Mouse (Mus musculus) cerebellum, postnatal 4 days (tissue): ENCODE measurements around the gene Pkmyt1.
A peak's percentile ranks its signal among the peaks of the same experiment; 100 is the strongest.

Experiments
- DNase-seq, 2 experiments: peaks; one replicate each; pipeline ENCODE4 v3.0.0; 2022; ENCODE audit warnings: low spot score in 2 of 2, mixed read lengths in 1 of 2

The Pkmyt1 gene

GRCm38 (mm10) chr17:23725999-23726757 is at the start of gene Pkmyt1:
Gene Pkmyt1 (plus strand): TSS chr17:23726336.
- DNase-seq, result peak; percentile 89 to 95

GRCm38 (mm10) chr17:23676473-23677031 is 49.6 kb upstream of the Pkmyt1 start:
- no peak for DNase-seq

GRCm38 (mm10) chr17:23677236-23677679 is 48.9 kb upstream of the Pkmyt1 start, which contains the start of gene Tnfrsf12a:
Gene Tnfrsf12a (minus strand): TSS chr17:23677468.
- DNase-seq, result peak in 1 of 2 experiments; percentile 71

GRCm38 (mm10) chr17:23679127-23679835 is 46.9 kb upstream of the Pkmyt1 start, which contains the start of gene Cldn6:
Gene Cldn6 (plus strand): TSS chr17:23679249.
- DNase-seq, result no peak

- DNase-seq, result no peak
Measured at GRCm38 (mm10) chr17:23680336-23680735, 45.8 kb upstream of the Pkmyt1 start.

- DNase-seq, result no peak
Measured at GRCm38 (mm10) chr17:23681086-23681485, 45.0 kb upstream of the Pkmyt1 start.

DNA sequence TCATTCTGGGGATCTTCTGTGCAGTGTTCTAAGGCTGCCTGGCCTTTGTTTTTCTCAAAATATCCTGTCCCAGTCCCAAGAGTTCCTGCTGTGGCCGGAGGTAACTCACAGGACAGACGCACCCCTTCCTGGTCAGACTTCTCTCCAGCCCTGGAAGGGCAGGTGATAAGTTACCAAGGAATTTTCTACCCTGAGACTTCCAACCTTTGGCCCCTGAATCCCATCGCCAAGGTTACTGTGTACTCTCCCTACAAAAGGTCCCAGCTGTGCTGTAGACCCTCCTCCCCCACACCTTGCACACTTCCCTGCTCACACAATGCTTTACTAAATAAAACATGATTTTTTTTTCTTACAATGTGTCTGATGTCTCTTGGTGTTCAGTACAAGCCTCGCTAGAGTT is 44.0 kb upstream of the Pkmyt1 start:
- DNase-seq, result no peak

GRCm38 (mm10) chr17:23682530-23682929 is 43.6 kb upstream of the Pkmyt1 start:
- no peak for DNase-seq

DNA sequence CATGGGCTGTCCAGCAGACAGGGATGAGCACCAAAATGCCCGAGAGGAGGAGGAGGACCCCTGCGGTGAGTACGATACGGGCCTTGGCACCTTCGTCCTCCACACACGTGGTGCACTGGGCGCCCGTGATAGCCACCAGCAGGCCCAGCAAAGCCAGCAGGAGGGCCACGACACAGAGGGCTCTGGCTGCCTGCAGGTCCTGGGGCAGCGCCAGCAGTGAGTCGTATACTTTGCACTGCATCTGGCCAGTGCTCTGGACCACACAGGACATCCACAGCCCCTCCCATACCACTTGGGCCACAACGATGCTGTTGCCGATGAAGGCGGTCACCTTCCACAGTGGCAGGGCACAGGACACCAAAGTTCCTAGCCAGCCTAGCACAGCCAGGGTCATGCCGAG is 42.9 kb upstream of the Pkmyt1 start:
- no peak for DNase-seq

DNA sequence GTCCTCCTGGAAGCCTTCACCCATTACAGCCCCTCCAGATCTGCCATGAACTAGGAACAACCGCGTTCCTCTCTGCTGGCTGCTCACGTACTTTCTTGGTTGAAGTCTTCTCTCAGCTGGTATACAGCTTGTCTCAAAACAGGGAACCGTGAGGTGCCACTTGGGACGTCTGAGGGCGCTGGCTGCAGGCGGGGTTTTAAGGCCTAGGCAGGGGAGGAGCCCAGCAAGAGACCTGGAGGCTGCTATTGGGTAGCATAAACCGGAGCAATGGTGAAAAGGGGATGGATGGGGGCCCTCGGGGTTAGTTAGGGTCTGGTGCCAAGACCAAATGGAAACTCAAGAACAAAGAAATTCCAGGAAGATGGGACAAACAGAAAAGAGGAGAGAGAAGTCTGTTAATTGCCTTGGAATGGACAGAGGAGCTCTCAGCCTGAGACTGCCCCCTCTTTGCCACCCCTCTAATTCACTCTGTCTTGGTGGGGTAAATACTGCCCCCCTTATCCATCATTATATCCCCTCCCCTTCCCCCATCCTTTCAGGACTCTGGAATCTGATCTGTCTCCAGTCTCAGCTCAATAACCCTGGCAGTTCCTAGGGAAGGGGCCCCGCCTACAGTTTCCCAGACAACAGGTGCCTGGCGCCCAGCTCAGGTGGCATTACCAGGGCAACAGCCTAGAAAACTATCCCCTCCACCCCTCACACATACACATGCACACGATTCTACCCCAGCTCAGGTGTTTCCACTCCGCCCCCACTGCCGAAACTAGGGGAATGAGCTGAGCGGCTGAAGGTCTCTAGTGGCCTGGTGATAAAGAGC is 42.1 kb upstream of the Pkmyt1 start, which contains the start of gene Cldn9:
Gene Cldn9 (minus strand): TSS at position 171 of the 817 bp plus-strand sequence.
- DNase-seq, result no peak

DNA sequence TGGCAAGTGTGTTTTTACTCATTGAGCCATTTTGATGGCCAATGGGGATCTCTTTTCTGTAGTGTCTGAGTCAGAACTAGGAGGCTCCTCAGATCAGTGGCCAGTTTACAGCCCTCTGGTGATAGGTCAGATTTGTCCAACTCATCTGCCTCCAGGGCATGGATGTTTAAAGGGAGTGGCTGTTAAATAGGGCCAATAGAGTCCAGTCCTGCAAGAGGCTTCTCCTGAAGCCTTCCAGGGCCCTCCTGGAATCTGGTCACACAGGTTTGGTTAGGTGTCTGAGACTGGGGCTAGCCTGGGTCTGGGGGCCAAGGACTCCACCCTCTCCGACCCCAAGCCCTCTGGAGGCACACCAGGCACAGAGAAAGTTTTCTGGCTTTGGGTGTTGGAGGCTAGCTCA is 31.6 kb upstream of the Pkmyt1 start:
- no peak for DNase-seq

DNA sequence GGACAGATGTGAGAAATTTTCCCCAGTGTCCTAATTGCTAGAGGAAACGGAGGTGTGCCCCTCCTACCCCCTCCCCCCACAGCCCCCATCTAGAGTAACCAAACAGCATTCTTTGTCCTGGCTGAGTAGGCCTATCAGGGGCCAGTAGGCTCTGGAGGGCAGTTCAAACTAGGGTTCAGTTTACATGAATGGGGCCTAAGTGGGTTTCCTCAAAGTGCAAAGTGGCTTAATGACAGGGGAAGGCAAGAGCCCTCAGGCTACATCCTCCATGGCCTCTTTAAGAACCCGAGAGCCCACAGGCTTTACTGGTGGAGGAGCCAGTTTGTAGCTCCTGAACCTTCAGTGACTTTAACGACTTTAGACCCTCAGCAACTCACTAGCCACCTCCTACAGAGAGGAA is 30.3 kb upstream of the Pkmyt1 start:
- DNase-seq, result no peak

DNA sequence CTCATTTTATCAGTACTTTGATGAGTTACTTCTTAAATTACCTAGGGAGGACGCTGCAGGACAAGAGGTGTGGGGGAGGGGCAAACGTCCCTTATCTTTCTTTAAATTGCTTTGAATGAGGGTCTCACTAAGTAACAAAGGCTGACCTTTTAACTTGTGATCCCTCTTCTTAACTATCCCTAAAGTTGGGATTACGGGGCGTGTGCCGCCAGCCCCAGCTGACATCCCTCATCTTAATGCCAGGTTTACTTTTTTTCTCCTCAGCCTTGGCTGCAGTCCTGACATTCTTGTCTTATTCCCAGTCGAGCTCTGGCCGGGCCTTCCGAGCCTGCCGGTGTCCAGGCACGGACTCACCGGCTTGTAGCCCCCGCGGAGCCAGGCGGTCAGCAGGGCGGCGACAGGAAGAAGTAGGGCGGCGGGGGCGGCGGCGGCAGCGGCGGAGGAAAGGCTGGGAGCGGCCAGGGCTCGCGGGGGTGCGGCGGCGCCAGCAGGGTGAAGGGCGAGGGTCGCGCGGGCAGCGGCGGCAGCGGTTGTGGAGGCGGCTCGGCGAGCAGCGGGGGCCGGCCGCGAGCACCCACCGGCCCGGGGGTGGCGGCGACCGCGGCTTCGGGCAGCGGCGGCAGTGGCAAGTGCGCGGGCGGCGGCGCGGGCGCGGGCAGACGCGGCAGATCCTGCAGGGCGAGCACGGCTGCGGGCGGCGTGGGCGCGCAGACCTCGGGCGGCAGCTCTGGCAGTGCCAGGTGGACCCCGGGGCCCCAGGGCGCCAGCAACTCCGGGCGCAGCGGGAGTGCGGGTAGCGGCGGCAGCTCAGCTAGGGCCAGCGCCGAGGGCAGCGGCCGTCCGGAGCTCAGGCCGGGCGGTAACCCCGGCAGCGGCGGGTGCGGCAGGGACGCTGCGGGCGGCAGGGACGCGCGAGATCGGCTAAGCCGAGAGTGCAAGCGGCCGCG is 26.7 kb upstream of the Pkmyt1 start:
- no peak for DNase-seq

- DNase-seq, result peak; percentile 75 to 89
Measured at GRCm38 (mm10) chr17:23700079-23700478, 26.1 kb upstream of the Pkmyt1 start.

DNA sequence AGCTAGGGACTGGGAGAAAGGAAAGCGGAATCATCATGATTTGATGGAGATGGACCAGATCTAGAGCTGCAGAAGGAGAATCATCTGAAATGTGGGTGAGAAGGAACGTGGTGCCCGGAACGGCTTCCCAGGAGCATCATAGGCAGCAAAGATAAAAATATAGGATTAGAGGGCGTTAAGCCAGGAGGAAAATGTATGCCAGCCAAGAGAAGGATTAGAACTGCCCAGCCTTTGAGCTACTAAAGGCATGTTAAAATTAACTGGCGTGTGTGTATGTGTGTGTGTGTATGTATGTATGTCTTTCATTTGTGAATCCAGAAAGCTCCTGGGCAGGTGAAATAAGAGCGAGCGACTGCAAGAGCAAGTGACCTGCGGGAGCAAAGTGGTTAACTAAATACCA is 22.8 kb upstream of the Pkmyt1 start:
- no peak for DNase-seq

DNA sequence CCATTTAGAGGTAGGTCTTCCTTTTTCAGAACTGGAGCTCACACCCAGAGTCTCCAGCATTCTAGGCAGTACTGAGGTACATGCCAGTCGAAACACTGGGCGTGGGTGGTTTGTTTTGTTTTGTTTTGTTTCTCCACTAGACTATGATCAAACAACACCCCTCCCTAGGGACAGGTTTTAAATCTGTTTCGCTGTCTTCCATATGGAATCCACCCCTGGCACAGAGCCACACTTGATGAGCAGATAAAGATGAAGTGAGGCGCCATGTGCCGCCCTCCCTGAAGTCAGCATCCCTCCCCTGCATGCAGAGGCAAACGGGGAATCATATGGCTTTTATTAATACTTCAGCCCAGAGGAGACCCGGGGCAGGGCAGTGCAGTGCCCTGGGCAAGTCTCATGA is 21.4 kb upstream of the Pkmyt1 start:
- no peak for DNase-seq

GRCm38 (mm10) chr17:23705525-23706104 is 20.5 kb upstream of the Pkmyt1 start:
- no peak for DNase-seq

DNA sequence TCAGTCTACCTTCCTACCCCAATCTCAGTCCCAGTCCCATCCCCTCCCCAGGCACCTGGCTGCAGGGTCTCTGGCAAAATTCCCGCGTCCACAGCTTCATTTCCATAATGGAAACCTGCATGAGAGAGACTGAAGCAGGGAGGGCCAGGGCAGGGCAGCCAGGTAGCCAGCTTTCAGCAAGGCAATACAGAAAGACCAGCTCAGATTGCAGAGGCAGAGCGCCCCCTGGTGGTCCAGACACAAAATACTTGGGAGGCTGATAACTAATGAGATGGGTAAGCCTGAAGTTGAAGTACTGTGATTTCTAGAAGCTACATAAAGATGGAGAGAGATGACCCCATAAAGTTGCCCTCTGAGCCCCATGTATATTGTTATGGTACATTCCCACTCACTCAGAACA is 19.9 kb upstream of the Pkmyt1 start:
- peak; percentile 74 to 83 for DNase-seq

GRCm38 (mm10) chr17:23717003-23717402 is 9.1 kb upstream of the Pkmyt1 start:
- DNase-seq, result no peak

GRCm38 (mm10) chr17:23719455-23719854 is 6.7 kb upstream of the Pkmyt1 start:
- no peak for DNase-seq
